8 mouse cellular contexts compared by ENCODE assay signal in the genomic region with DNA sequence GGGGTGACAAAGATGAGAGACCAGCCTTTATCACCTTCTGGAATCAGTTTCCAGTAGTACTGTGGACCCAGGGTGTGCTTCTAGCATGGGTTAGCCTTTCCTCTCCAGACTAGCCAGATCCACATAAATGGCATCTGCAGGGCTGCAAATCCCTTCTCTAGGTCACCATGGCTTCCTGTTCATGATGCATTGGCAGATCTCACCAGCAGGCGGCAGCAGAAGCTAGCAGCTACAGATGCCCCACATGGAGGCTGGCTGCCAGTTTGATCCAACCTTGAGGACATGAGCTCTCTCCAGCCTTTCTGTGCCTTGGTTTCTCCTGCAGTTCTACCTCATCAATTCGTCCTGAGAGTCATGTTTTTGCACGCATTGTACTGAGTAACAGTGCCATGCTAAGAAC. TPM values are rescaled to one million over a fixed set of nuclear protein-coding genes. Genes with fewer than 3 reads are reported as not detected.
DNase-seq lines count a peak whose midpoint lies in the region; ATAC-seq and TF ChIP-seq lines count a peak whose summit lies in the region.

No protein-coding gene starts in this region.

- no peaks in the 10 kb centered on the region for H3K9me3 ChIP-seq in liver, postnatal 0 days (ENCODE audit: low read length)

- no peaks in the 10 kb centered on the region for H3K27me3 ChIP-seq in liver, postnatal 0 days (ENCODE audit: insufficient read depth, low read length)

- no peak for TF ChIP-seq EP300 in liver, postnatal 0 days (IDR thresholded peaks at IDR 0.05; ENCODE audit: low read depth)

- peak; percentile 56 for ATAC-seq in liver, postnatal 0 days

- H3K36me3 ChIP-seq in liver, postnatal 0 days (replicated peaks; ENCODE audit: insufficient read depth, low read length), result peaks cover 12% of the 10 kb centered on the region

- H3K9ac ChIP-seq in liver, postnatal 0 days (replicated peaks), result no peak overlapping the region

- H3K4me3 ChIP-seq in liver, postnatal 0 days (ENCODE audit: low read depth, low read length), result no peak overlapping the region

- 45% methylated on average over 3 of the region's 3 CpGs for WGBS in large intestine, adult 2 months
- WGBS in liver, postnatal 0 days (ENCODE audit: insufficient replicate concordance), result 32% methylated on average over 3 of the region's 3 CpGs

- intact Hi-C loops in gastrocnemius, postnatal 36 days (cut with DNase I), result no loop called here

- DNase-seq in A20 (ENCODE audit: low read depth, low spot score), result peak; percentile 61
- peak; percentile 84 for DNase-seq in NIH3T3 (ENCODE audit: low read depth)
- peak; percentile 80 to 88 for DNase-seq in cerebellum, postnatal 14 days
- peak; percentile 43 to 56 for DNase-seq in gastrocnemius, postnatal 36 days
- peak; percentile 37 for DNase-seq in large intestine, adult 2 months (ENCODE audit: low read depth, low spot score)
- peak; percentile 84 for DNase-seq in liver, postnatal 0 days
- DNase-seq in right cerebral cortex, postnatal 10 days (ENCODE audit: low spot score in 2 of 2), result peak; percentile 69 to 82
- peak; percentile 55 to 70 for DNase-seq in urinary bladder, postnatal 36 days (ENCODE audit: low spot score in 2 of 2)

- no peaks in the 10 kb centered on the region for H3K4me1 ChIP-seq in liver, postnatal 0 days (ENCODE audit: insufficient read depth)

- TF ChIP-seq CTCF in liver, postnatal 0 days (IDR thresholded peaks at IDR 0.05; ENCODE audit: low read depth), result peak; percentile 95

- no peak overlapping the region for H3K27ac ChIP-seq in liver, postnatal 0 days (ENCODE audit: low read depth)

- no peak overlapping the region for H3K4me2 ChIP-seq in liver, postnatal 0 days (ENCODE audit: low read depth, low read length)

RNA-seq across cellular contexts. Expression of a gene that starts 13.6 kb away (rescaled TPM):
- total RNA-seq in gastrocnemius, postnatal 36 days (2021), result 1 to 10 TPM; 1.2 to 1.5 TPM
- 2.3 and 2.4 TPM in 2 replicates for polyA plus RNA-seq in large intestine, adult 2 months (2012; rRNA removed)
- 54.3 and 59.6 TPM in 2 replicates for polyA plus RNA-seq in liver, postnatal 0 days (2015; fragmentation: Nextera tagmentation; extraction: Ambion mirVana)

Comparison
In these comparisons a context has a peak if more than half of its experiments do, and no peak if none do; other contexts are left out.
1. RNA of a gene that starts 13.6 kb away (polyA plus RNA-seq): 54.3 to 59.6 TPM in liver, postnatal 0 days; 2.3 to 2.4 TPM in large intestine, adult 2 months; every median in the first group is over 10 times any median in the second.
2. Peak in every context shown above with its lines, with median percentiles within 50 percentile points of each other: DNase-seq.